Mouse (Mus musculus): ENCODE data around the gene Tk1.
"Not testable (repeated sequence)": the region's sequence is repeated elsewhere in the genome, so short reads cannot be mapped to it uniquely, and the experiment has no call there.

The Tk1 gene

GRCm38 (mm10) chr11:117791441-117791761 lies 34.5 kb downstream of the Tk1 start:
- DNase-seq (ENCODE audit: low spot score in 2 of 2): no peak

GRCm38 (mm10) chr11:117790703-117791440 lies 35.0 kb downstream of the Tk1 start:
- DNase-seq (ENCODE audit: low spot score in 2 of 2): no peak

GRCm38 (mm10) chr11:117790286-117790685 lies 35.6 kb downstream of the Tk1 start:
- DNase-seq (ENCODE audit: low spot score in 2 of 2): peak; percentile 46 to 58

- not testable (repeated sequence) for DNase-seq (ENCODE audit: low spot score in 2 of 2)
Observed at GRCm38 (mm10) chr11:117788481-117788880, 37.4 kb downstream of the Tk1 start.

- DNase-seq (ENCODE audit: low spot score in 2 of 2): peak in 1 of 2 experiments; percentile 41
Observed at GRCm38 (mm10) chr11:117786294-117786693, 39.6 kb downstream of the Tk1 start.

GRCm38 (mm10) chr11:117783683-117784309 lies 42.1 kb downstream of the Tk1 start:
- peak in 1 of 2 experiments; percentile 57 for DNase-seq (ENCODE audit: low spot score in 2 of 2)

GRCm38 (mm10) chr11:117783089-117783488 lies 42.8 kb downstream of the Tk1 start:
- peak; percentile 47 to 67 for DNase-seq (ENCODE audit: low spot score in 2 of 2)

- DNase-seq (ENCODE audit: low spot score in 2 of 2): no peak
Observed at GRCm38 (mm10) chr11:117782705-117783034, 43.2 kb downstream of the Tk1 start.

GRCm38 (mm10) chr11:117781993-117782704 lies 43.7 kb downstream of the Tk1 start, which contains the start of the genes Tmc8 and Tmc6:
Gene Tmc8 (plus strand): TSS chr11:117782076.
Gene Tmc6 (minus strand): TSS chr11:117782198.
- DNase-seq (ENCODE audit: low spot score in 2 of 2): peak; percentile 64 to 83

GRCm38 (mm10) chr11:117781199-117781821 lies 44.6 kb downstream of the Tk1 start:
- DNase-seq (ENCODE audit: low spot score in 2 of 2): peak; percentile 73 to 78

- DNase-seq (ENCODE audit: low spot score in 2 of 2): peak; percentile 89 to 93
Observed at GRCm38 (mm10) chr11:117780582-117781111, 45.2 kb downstream of the Tk1 start.

- peak in 1 of 2 experiments; percentile 23 for DNase-seq (ENCODE audit: low spot score in 2 of 2)
Observed at GRCm38 (mm10) chr11:117780199-117780515, 45.7 kb downstream of the Tk1 start.

- peak; percentile 80 to 90 for DNase-seq (ENCODE audit: low spot score in 2 of 2)
Observed at GRCm38 (mm10) chr11:117779434-117780198, 46.3 kb downstream of the Tk1 start.

- peak; percentile 33 to 47 for DNase-seq (ENCODE audit: low spot score in 2 of 2)
Observed at GRCm38 (mm10) chr11:117778851-117779433, 47.0 kb downstream of the Tk1 start.

- no peak for DNase-seq (ENCODE audit: low spot score in 2 of 2)
Observed at GRCm38 (mm10) chr11:117778031-117778430, 47.9 kb downstream of the Tk1 start.

GRCm38 (mm10) chr11:117777111-117777510 lies 48.8 kb downstream of the Tk1 start:
- no peak for DNase-seq (ENCODE audit: low spot score in 2 of 2)

GRCm38 (mm10) chr11:117776085-117776792 lies 49.7 kb downstream of the Tk1 start:
- no peak for DNase-seq (ENCODE audit: low spot score in 2 of 2)

GRCm38 (mm10) chr11:117775540-117775939 lies 50.4 kb downstream of the Tk1 start:
- no peak for DNase-seq (ENCODE audit: low spot score in 2 of 2)

- peak in 1 of 2 experiments; percentile 36 for DNase-seq (ENCODE audit: low spot score in 2 of 2)
Observed at GRCm38 (mm10) chr11:117774925-117775324, 51.0 kb downstream of the Tk1 start.

GRCm38 (mm10) chr11:117772352-117772751 lies 53.5 kb downstream of the Tk1 start:
- DNase-seq (ENCODE audit: low spot score in 2 of 2): no peak
